In genomic region chr4:150302726-150303125, GRCm38 (mm10) we compare ENCODE assay signal across 24 mouse cellular contexts. TPM values are rescaled to one million over a fixed set of nuclear protein-coding genes. Genes with fewer than 3 reads are reported as not detected.
A peak's percentile ranks its signal among the peaks of the same experiment; 100 is the strongest.
DNase-seq lines count a peak whose midpoint lies in the region; ATAC-seq and TF ChIP-seq lines count a peak whose summit lies in the region.
"Had no signal": no experiment of that assay in that cellular context is flagged by ENCODE, and none has a peak within 500 bp of the region (broad histone marks: within the 10 kb centered on the region; RNA-seq: fewer than 3 reads in every experiment).

No protein-coding gene starts in this region.

- no peak overlapping the region for H3K4me2 ChIP-seq in liver, embryonic 11.5 days
- H3K4me2 ChIP-seq in intestine, embryonic 16.5 days (ENCODE audit: low read depth, low read length) = peak overlapping the region; percentile 37
- no peak overlapping the region for H3K4me2 ChIP-seq in stomach, postnatal 0 days (replicated peaks; ENCODE audit: low read depth)
- H3K4me2 ChIP-seq: hindbrain, embryonic 13.5 days; limb, embryonic 13.5 days; midbrain, embryonic 11.5 days; neural tube, embryonic 15.5 days had no signal

- H3K9me3 ChIP-seq in liver, embryonic 11.5 days (ENCODE audit: control insufficient read depth, low read length) = no peaks in the 10 kb centered on the region
- no peaks in the 10 kb centered on the region for H3K9me3 ChIP-seq in intestine, embryonic 16.5 days (ENCODE audit: control insufficient read depth, low read length)
- H3K9me3 ChIP-seq in stomach, postnatal 0 days (ENCODE audit: control insufficient read depth, low read length) = no peaks in the 10 kb centered on the region
- no peaks in the 10 kb centered on the region for H3K9me3 ChIP-seq in forebrain, embryonic 10.5 days
- H3K9me3 ChIP-seq: G1E; hindbrain, embryonic 13.5 days; limb, embryonic 13.5 days; neural tube, embryonic 15.5 days had no signal

- peaks cover 28% of the 10 kb centered on the region for H3K4me1 ChIP-seq in liver, adult 2 months (ENCODE audit: control insufficient read depth, insufficient read depth, low read length)
- peaks cover 4% of the 10 kb centered on the region; the same call in 1 of the 2 replicates for H3K4me1 ChIP-seq in liver, embryonic 11.5 days (replicated peaks; ENCODE audit: control insufficient read depth, insufficient read depth, low read length)
- H3K4me1 ChIP-seq in intestine, embryonic 16.5 days (ENCODE audit: control insufficient read depth, insufficient read depth, low read length) = peaks cover 34% of the 10 kb centered on the region
- H3K4me1 ChIP-seq in stomach, postnatal 0 days (replicated peaks; ENCODE audit: control insufficient read depth, insufficient read depth) = no peaks in the 10 kb centered on the region
- H3K4me1 ChIP-seq in forebrain, embryonic 10.5 days = peaks cover 10% of the 10 kb centered on the region

- WGBS in liver, adult 2 months = 40% methylated on average over 8 of the region's 8 CpGs
- 87% methylated on average over 8 of the region's 8 CpGs for WGBS in liver, embryonic 11.5 days
- 56% methylated on average over 8 of the region's 8 CpGs for WGBS in intestine, embryonic 16.5 days
- WGBS in stomach, postnatal 0 days = 75% methylated on average over 8 of the region's 8 CpGs
- 94% methylated on average over 8 of the region's 8 CpGs for WGBS in forebrain, embryonic 10.5 days

- DNase-seq in liver, adult 2 months (ENCODE audit: extremely low read depth, low read depth, low spot score) = peak; percentile 77
- no peak for DNase-seq in liver, embryonic 11.5 days (ENCODE audit: low spot score)
- peak; percentile 35 for DNase-seq in kidney, postnatal 10 days
- DNase-seq in stomach, postnatal 0 days (ENCODE audit: low spot score) = peak; percentile 58
- no peak for DNase-seq in forebrain, embryonic 10.5 days (ENCODE audit: extremely low spot score, low spot score)
- DNase-seq in left cerebral cortex, postnatal 10 days (ENCODE audit: extremely low spot score in 1 of 2, low spot score in 2 of 2) = no peak
- DNase-seq: B cell, adult 2 months; cerebellum, adult 11 months; cerebellum, postnatal 10 days; forebrain, postnatal 0 days; gastrocnemius, postnatal 25 days; heart, postnatal 36 days; layer of hippocampus, postnatal 36 days; lung, adult 2 months; lung, postnatal 14 days; thymus, postnatal 14 days had no signal

- no peaks in the 10 kb centered on the region for H3K36me3 ChIP-seq in liver, adult 2 months (ENCODE audit: control insufficient read depth, insufficient read depth, low read length)
- H3K36me3 ChIP-seq in liver, embryonic 11.5 days (ENCODE audit: control insufficient read depth, insufficient read depth, low read length) = no peaks in the 10 kb centered on the region
- H3K36me3 ChIP-seq in intestine, embryonic 16.5 days (ENCODE audit: control insufficient read depth, insufficient read depth, low read length) = no peaks in the 10 kb centered on the region
- no peaks in the 10 kb centered on the region for H3K36me3 ChIP-seq in stomach, postnatal 0 days (ENCODE audit: control insufficient read depth, insufficient read depth, low read length)
- peaks cover 11% of the 10 kb centered on the region for H3K36me3 ChIP-seq in forebrain, embryonic 10.5 days (replicated peaks)
- H3K36me3 ChIP-seq: hindbrain, embryonic 13.5 days; limb, embryonic 13.5 days; neural tube, embryonic 15.5 days had no signal

- no peak for TF ChIP-seq EP300 in stomach, postnatal 0 days (optimal IDR thresholded peaks at IDR 0.05)

- no peak overlapping the region; the same call in 1 of the 2 replicates for H3K27ac ChIP-seq in liver, adult 2 months (replicated peaks; ENCODE audit: insufficient read depth, low read depth, low read length)
- no peak overlapping the region for H3K27ac ChIP-seq in liver, embryonic 11.5 days (ENCODE audit: low read depth, low read length)
- H3K27ac ChIP-seq in intestine, embryonic 16.5 days (ENCODE audit: low read length) = peak overlapping the region; percentile 82
- no peak overlapping the region for H3K27ac ChIP-seq in stomach, postnatal 0 days (replicated peaks)
- H3K27ac ChIP-seq in forebrain, embryonic 10.5 days = no peak overlapping the region
- H3K27ac ChIP-seq: hindbrain, embryonic 13.5 days; limb, embryonic 13.5 days; neural tube, embryonic 15.5 days had no signal

- ATAC-seq in liver, embryonic 11.5 days (replicated peaks; ENCODE audit: low FRiP score) = no peak
- ATAC-seq in intestine, embryonic 16.5 days = peak; percentile 88
- peak; percentile 61; the same call in 1 of the 2 replicates for ATAC-seq in stomach, postnatal 0 days (ENCODE audit: low FRiP score, low TSS enrichment)
- ATAC-seq: forebrain, postnatal 0 days; Patski had no signal

- H3K79me2 ChIP-seq in liver, adult 2 months (ENCODE audit: control insufficient read depth, insufficient read depth, low read length) = peaks cover 36% of the 10 kb centered on the region

- H3K4me3 ChIP-seq in liver, adult 2 months (ENCODE audit: insufficient read depth, low read depth, low read length) = no peak overlapping the region
- H3K4me3 ChIP-seq in liver, embryonic 11.5 days (ENCODE audit: low read depth, low read length) = no peak overlapping the region
- H3K4me3 ChIP-seq in intestine, embryonic 16.5 days (ENCODE audit: low read length) = no peak overlapping the region
- H3K4me3 ChIP-seq in stomach, postnatal 0 days (ENCODE audit: low read depth, low read length) = no peak overlapping the region
- H3K4me3 ChIP-seq in forebrain, embryonic 10.5 days = no peak overlapping the region
- H3K4me3 ChIP-seq: hindbrain, embryonic 13.5 days; limb, embryonic 13.5 days; neural tube, embryonic 15.5 days had no signal

- TF ChIP-seq POLR2A in liver, adult 2 months (IDR thresholded peaks at IDR 0.05; ENCODE audit: extremely low read depth, insufficient read depth, low read length) = no peak

- no peak for TF ChIP-seq CTCF in liver, adult 2 months (IDR thresholded peaks at IDR 0.05; ENCODE audit: low read depth, low read length)
- no peak for TF ChIP-seq CTCF in stomach, postnatal 0 days (IDR thresholded peaks at IDR 0.05; ENCODE audit: low read depth)

- no peak overlapping the region for H3K9ac ChIP-seq in liver, adult 2 months (ENCODE audit: low read depth, low read length)
- no peak overlapping the region for H3K9ac ChIP-seq in liver, embryonic 11.5 days (ENCODE audit: low read depth, low read length)
- H3K9ac ChIP-seq in intestine, embryonic 16.5 days (ENCODE audit: low read depth, low read length) = 0 out of 2 replicates have a peak overlapping the region, but pooled peaks have one; percentile 17
- no peak overlapping the region for H3K9ac ChIP-seq in stomach, postnatal 0 days (ENCODE audit: low read length)
- H3K9ac ChIP-seq: forebrain, postnatal 0 days; hindbrain, embryonic 13.5 days; limb, embryonic 13.5 days; neural tube, embryonic 15.5 days had no signal

- intact Hi-C loops in left cerebral cortex, postnatal 10 days (cut with DNase I) = no loop called here

- no peaks in the 10 kb centered on the region for H3K27me3 ChIP-seq in liver, adult 2 months (ENCODE audit: control insufficient read depth, insufficient read depth, low read length)
- no peaks in the 10 kb centered on the region for H3K27me3 ChIP-seq in liver, embryonic 11.5 days (replicated peaks; ENCODE audit: control insufficient read depth, insufficient read depth, low read length)
- no peaks in the 10 kb centered on the region for H3K27me3 ChIP-seq in intestine, embryonic 16.5 days (replicated peaks; ENCODE audit: control insufficient read depth, insufficient read depth, low read length)
- no peaks in the 10 kb centered on the region for H3K27me3 ChIP-seq in stomach, postnatal 0 days (ENCODE audit: control insufficient read depth, insufficient read depth, low read length)
- no peaks in the 10 kb centered on the region for H3K27me3 ChIP-seq in forebrain, embryonic 10.5 days (ENCODE audit: poor library complexity, severe bottlenecking)
- H3K27me3 ChIP-seq: CH12.LX; hindbrain, embryonic 13.5 days; limb, embryonic 13.5 days; neural tube, embryonic 15.5 days; Patski had no signal

RNA-seq across cellular contexts. Expression of gene Rere, which starts 21.3 kb away (rescaled TPM):
- 10.0 and 10.7 TPM in 2 replicates for total RNA-seq in liver, adult 2 months (2014; rRNA removed)
- polyA plus RNA-seq in liver, adult 2 months (2012; rRNA removed) = 5.8 and 8.8 TPM in 2 replicates
- polyA plus RNA-seq in liver, embryonic 11.5 days (2014; fragmentation: Nextera tagmentation; extraction: Ambion mirVana) = 22.6 and 23.3 TPM in 2 replicates
- 20.0 and 22.2 TPM in 2 replicates for polyA plus RNA-seq in intestine, embryonic 16.5 days (2015; fragmentation: Nextera tagmentation; extraction: Ambion mirVana)
- polyA plus RNA-seq in stomach, postnatal 0 days (2015; fragmentation: Nextera tagmentation; extraction: Ambion mirVana) = 8.3 and 12.2 TPM in 2 replicates
- 26.8 and 31.1 TPM in 2 replicates for polyA plus RNA-seq in forebrain, embryonic 10.5 days (2016; fragmentation: Nextera tagmentation; extraction: Ambion mirVana)
- total RNA-seq in left cerebral cortex, postnatal 10 days (2021) = 10 to 100 TPM; 85.3 to 88.9 TPM

Comparison
In these comparisons a context has a peak if more than half of its experiments do, and no peak if none do; other contexts are left out.
1. DNase-seq: peak in liver, adult 2 months (single experiment), kidney, postnatal 10 days (single experiment) and stomach, postnatal 0 days (single experiment); none in liver, embryonic 11.5 days (single experiment), forebrain, embryonic 10.5 days (single experiment) and left cerebral cortex, postnatal 10 days (0 of 2).